Mouse (Mus musculus) layer of hippocampus, postnatal 25 days (tissue): ENCODE measurements around the gene Prdm1. TPM values are rescaled to one million over a fixed set of nuclear protein-coding genes. Genes with fewer than 3 reads are reported as not detected.

ENCODE experiments used
- DNase-seq, 2 experiments: peaks; one replicate each; pipeline ENCODE4 v3.0.0; 2022; ENCODE audit warnings: mixed read lengths in 2 of 2, low spot score in 1 of 2; ENCODE audit errors: extremely low spot score in 1 of 2
- total RNA-seq, 2 experiments: library from RNA; stranded (reverse); gene quantifications; 2 replicates each; pipeline ENCODE4 v1.2.3; 2021

Gene Prdm1
- total RNA-seq, 2 experiments from 2014 or later = 0.35 to 0.62 TPM

DNA sequence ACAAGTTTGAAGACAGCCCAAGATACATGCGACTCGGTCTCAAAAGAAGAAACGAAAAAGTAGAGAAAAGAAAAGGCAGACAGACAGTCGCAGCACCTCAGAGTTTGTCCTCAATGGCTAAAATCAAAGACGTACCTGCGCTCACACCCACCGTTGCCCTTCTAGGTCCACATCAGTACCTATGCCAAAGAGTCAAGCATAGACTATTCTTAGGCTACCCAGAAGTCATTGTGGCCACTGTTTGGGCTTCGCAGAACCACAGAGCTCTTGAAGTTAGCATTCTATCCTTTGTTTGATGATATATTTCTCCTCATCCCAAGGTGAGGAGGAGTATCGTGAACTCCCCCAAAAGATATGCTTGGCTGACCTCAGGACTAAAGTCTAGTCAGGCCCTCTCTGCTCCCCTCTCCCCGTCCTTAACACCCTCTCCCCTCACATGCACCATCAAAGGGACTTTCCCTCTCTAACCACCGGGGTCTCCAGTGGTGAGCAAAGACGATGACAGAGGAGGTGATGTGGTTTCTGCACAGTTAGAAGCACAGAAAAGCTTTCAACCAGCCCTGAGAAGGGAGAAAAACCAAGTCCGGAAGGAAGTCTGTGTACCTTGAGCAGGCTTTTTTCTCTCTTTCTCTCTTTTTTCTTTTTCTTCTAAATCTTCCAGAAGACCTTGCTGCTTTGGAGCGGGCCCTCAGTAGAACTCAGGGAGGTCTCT, 99.0 kb downstream of the Prdm1 start:
- DNase-seq = no peak

GRCm38 (mm10) chr10:44427891-44428361, 100.4 kb downstream of the Prdm1 start:
- DNase-seq = no peak

- no peak for DNase-seq
These were observed 100.9 kb downstream of the Prdm1 start for GRCm38 (mm10) chr10:44427426-44427825.

- DNase-seq = no peak
These were observed 103.3 kb downstream of the Prdm1 start for GRCm38 (mm10) chr10:44425013-44425412.

- DNase-seq = no peak
These were observed 106.4 kb downstream of the Prdm1 start for GRCm38 (mm10) chr10:44421896-44422295.

DNA sequence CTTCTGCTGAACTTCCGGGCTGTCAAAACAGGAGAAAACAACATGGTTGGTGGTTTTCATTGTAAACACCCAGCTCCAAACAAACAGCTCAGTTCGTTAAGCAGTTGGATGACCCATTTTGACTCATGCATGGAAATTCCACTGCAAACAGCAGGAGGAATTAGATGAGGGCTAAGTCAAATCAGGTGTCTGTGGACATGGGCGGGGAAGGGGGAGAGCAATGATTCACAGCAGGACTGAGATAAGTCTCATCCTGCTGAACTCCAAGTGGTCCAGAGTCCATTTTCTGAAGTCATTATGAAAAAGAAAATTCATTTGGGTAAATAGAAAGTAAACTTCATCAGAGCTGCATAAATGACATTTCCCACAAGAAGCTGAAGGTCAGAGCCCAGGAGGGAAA, 108.1 kb downstream of the Prdm1 start:
- no peak for DNase-seq

DNA sequence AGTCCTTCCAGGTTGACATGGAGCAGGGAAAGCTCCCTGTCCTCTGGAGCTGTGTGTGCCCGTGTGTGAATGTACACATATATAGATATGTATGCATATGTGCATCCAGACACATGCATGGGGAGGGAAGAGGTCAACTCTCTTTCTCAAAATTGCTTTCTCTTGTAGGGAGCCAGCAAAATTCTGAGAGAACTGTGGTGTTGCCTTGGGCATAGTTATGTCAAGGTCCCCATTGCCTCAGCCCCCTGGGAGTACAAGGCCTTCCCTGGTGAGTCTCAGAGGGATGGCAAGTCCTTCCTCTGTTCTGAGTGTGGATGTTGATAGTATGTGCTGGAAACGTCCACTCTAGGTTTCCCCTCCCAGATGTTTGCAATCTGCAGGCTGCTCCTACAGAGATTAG, 109.4 kb downstream of the Prdm1 start:
- DNase-seq = no peak

- DNase-seq = no peak
These were observed 112.7 kb downstream of the Prdm1 start for GRCm38 (mm10) chr10:44415576-44415975.

- no peak for DNase-seq
These were observed 118.3 kb downstream of the Prdm1 start for GRCm38 (mm10) chr10:44409958-44410357.

DNA sequence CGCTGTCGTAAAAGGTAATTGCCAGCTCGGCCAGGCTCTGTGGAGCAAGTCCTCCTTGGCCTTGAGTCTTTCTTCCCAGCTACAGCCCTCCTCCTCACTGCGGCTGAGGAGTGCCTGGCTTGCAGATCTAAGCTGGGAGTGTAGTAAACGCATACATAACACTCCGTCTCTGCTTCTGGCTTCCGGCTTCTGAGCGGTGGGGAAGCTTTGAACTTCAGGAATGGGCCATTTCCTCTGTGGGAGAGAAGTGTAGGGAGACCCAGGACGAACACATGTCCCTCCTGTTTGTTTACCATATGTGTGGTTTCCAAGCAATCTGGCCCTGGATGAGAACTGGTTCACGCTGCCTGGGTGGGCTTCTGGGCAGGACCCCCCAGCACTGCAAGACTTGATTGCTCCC, 119.2 kb downstream of the Prdm1 start:
- no peak for DNase-seq

GRCm38 (mm10) chr10:44403415-44403814, 124.9 kb downstream of the Prdm1 start:
- no peak for DNase-seq

- no peak for DNase-seq
These were observed 126.7 kb downstream of the Prdm1 start for GRCm38 (mm10) chr10:44401600-44401999.

DNA sequence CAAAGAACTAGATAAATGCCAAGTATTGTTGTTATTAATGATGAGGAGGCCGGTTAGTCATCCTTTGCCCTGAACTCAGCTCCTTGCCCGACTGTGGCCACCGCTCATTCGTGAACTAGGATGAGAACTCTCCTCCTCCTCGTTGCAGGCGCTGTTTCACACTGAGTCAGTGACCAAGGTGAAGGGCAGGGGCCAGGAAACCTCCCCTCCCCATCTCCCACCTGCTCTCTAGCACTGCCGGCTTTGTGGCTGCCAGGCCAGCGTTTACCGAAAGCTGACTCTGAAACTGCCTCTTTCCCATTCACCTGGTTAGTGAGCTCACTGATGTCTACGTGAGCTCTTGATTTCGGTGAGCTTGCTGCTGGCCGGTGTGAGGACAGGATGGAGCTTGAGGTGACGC, 127.7 kb downstream of the Prdm1 start:
- DNase-seq = no peak

- DNase-seq = no peak
These were observed 128.2 kb downstream of the Prdm1 start for GRCm38 (mm10) chr10:44400119-44400518.

- DNase-seq = no peak
These were observed 135.4 kb downstream of the Prdm1 start for GRCm38 (mm10) chr10:44392855-44393254.

DNA sequence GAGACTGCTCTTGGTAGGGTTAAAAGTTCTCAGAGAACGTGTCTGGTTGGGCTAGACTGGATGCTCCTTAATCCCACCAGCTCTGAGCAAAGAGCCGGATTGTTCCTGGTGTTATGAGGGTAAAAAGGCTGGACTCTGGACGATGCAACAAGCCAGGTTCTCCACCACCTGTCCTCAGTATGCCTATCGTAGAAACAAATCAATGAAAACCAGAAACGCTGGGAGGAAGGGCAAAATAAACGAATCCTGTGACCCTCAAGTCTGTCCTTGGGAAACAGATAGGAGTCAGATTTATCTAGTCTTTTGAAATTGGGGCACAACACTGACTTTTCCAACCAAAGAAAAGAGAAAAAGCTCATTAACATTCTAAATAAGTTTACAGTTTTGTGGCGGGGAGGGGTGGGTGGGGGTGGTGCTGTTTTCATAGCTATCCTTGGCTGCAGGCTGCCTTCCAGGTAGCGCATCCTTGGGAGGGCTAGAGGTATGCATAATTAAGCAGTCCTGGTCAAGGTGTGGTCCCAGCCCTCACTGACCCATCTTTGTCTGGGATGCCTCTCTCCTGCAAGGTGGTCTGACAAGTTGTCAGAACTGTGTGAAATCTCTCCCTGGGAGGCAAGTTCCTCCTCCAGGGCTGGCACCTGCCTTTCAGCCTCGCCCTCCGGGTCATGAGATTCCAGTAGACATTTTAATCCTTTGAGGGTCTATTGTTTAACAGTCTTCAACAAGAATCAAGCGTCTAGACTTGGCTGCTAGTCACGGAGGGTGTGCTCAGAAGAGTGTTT, 136.6 kb downstream of the Prdm1 start:
- no peak for DNase-seq

- no peak for DNase-seq
These were observed 138.0 kb downstream of the Prdm1 start for GRCm38 (mm10) chr10:44390286-44390685.

DNA sequence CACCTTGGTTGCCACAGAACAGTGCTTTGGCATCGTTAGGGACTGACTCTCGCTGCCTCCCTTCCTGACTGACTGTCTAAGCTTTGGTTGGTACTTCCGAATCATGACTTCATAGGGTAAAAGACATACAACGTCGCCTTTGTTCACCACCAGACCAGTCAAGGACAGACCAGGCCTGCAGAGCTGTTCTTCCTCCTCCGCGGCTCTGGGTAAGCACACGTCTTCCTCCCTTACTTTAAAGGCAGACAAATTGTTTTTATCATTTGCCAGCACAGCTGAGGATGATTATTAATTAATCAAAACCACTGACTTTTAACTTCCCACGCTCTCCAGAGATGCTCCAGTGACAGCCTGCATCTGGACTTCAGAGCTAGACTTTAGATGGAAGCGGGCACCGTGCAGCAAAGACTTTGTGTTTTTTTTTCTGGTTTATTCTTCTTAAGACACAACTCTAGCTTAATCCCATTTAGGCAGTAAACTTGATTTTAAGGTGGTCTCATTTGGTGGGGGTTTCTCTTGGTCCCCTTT, 139.5 kb downstream of the Prdm1 start:
- no peak for DNase-seq
